Mouse (Mus musculus) right cerebral cortex, postnatal 25 days (tissue): ENCODE measurements at regions not wholly inside any gene's neighbourhood (a gene's known extent, or its start where the extent isn't known, plus 50 kb on each side); places are given as distances from the start of the nearest gene placed in this dataset.
A peak's percentile ranks its signal among the peaks of the same experiment; 100 is the strongest.

Experiments
- DNase-seq: peaks from one replicate; pipeline ENCODE4 v3.0.0; 2022

- DNase-seq = peak; percentile 5
Observed at GRCm38 (mm10) chr2:95891566-95891965, 426.4 kb upstream of the Lrrc4c start.

- no peak for DNase-seq
Observed at GRCm38 (mm10) chr2:95905026-95905425, 412.9 kb upstream of the Lrrc4c start.

GRCm38 (mm10) chr2:95909758-95910157, 408.2 kb upstream of the Lrrc4c start:
- no peak for DNase-seq

GRCm38 (mm10) chr2:95910160-95910559, 407.8 kb upstream of the Lrrc4c start:
- DNase-seq = no peak
